Mouse (Mus musculus) skeletal muscle tissue, adult 2 months (tissue): Measurements from ENCODE around the gene Scgb3a1.
A peak's percentile ranks its signal among the peaks of the same experiment; 100 is the strongest.

Source experiments
- DNase-seq: peaks from one replicate; pipeline ENCODE4 v3.0.0-alpha.2; 2012; ENCODE audit warnings: low read depth, low spot score

Scgb3a1 gene

GRCm38 (mm10) chr11:49658791-49659469 is 4.5 kb upstream of the Scgb3a1 start:
- no peak for DNase-seq

GRCm38 (mm10) chr11:49659470-49659799 is 4.0 kb upstream of the Scgb3a1 start:
- no peak for DNase-seq

GRCm38 (mm10) chr11:49662292-49662780 is 1.1 kb upstream of the Scgb3a1 start:
- DNase-seq, result no peak

GRCm38 (mm10) chr11:49664262-49665140 is 1.1 kb downstream of the Scgb3a1 start:
- DNase-seq, result no peak

- DNase-seq, result no peak
These were observed 2.1 kb downstream of the Scgb3a1 start for GRCm38 (mm10) chr11:49665462-49665861.

- DNase-seq, result no peak
These were observed 10.0 kb downstream of the Scgb3a1 start for GRCm38 (mm10) chr11:49673433-49673832.

- DNase-seq, result peak; percentile 58
These were observed 21.0 kb downstream of the Scgb3a1 start for GRCm38 (mm10) chr11:49684237-49684973.

GRCm38 (mm10) chr11:49695013-49695412 is 31.6 kb downstream of the Scgb3a1 start:
- no peak for DNase-seq

GRCm38 (mm10) chr11:49695695-49696094 is 32.3 kb downstream of the Scgb3a1 start:
- no peak for DNase-seq

GRCm38 (mm10) chr11:49696472-49696871 is 33.1 kb downstream of the Scgb3a1 start:
- DNase-seq, result no peak

GRCm38 (mm10) chr11:49697779-49698178 is 34.4 kb downstream of the Scgb3a1 start:
- no peak for DNase-seq

GRCm38 (mm10) chr11:49699079-49699478 is 35.7 kb downstream of the Scgb3a1 start:
- DNase-seq, result no peak

GRCm38 (mm10) chr11:49702014-49702413 is 38.6 kb downstream of the Scgb3a1 start:
- DNase-seq, result no peak

GRCm38 (mm10) chr11:49704804-49705203 is 41.4 kb downstream of the Scgb3a1 start:
- DNase-seq, result no peak

GRCm38 (mm10) chr11:49707834-49708233 is 44.4 kb downstream of the Scgb3a1 start:
- no peak for DNase-seq

GRCm38 (mm10) chr11:49710664-49711063 is 47.3 kb downstream of the Scgb3a1 start:
- DNase-seq, result no peak

- DNase-seq, result no peak
These were observed 48.7 kb downstream of the Scgb3a1 start for GRCm38 (mm10) chr11:49711981-49712554.

GRCm38 (mm10) chr11:49712555-49713335 is 49.3 kb downstream of the Scgb3a1 start, which contains the start of gene Cnot6:
Gene Cnot6 (minus strand): TSS chr11:49712723.
- DNase-seq, result peak; percentile 95

GRCm38 (mm10) chr11:49713336-49714334 is 50.2 kb downstream of the Scgb3a1 start:
- peak; percentile 51 for DNase-seq
